Mouse (Mus musculus): ENCODE data around the gene Cacnb4.

Cacnb4 gene

DNA sequence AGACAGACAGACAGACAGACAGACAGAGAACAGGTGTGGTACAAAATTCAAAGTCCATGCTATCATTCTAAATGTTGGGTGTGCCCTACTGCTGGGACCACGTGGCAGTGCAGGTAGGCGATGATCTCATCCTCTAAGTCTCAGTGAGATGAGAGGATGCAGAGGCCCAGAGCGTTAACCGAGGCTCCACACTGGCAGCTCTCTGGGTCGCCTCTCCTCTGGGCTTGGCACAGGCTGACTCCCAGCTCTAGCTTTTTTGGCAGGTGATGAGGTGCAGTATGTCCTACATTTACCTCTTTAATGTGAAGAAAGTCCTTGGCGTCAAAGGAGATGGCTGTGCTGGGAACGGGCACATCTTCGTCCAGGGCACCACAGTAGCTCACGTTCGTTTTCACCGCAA lies 202.1 kb downstream of the Cacnb4 start:
- peak; percentile 15; the same call in 1 of the 2 replicates for ATAC-seq (ENCODE audit: low TSS enrichment)

DNA sequence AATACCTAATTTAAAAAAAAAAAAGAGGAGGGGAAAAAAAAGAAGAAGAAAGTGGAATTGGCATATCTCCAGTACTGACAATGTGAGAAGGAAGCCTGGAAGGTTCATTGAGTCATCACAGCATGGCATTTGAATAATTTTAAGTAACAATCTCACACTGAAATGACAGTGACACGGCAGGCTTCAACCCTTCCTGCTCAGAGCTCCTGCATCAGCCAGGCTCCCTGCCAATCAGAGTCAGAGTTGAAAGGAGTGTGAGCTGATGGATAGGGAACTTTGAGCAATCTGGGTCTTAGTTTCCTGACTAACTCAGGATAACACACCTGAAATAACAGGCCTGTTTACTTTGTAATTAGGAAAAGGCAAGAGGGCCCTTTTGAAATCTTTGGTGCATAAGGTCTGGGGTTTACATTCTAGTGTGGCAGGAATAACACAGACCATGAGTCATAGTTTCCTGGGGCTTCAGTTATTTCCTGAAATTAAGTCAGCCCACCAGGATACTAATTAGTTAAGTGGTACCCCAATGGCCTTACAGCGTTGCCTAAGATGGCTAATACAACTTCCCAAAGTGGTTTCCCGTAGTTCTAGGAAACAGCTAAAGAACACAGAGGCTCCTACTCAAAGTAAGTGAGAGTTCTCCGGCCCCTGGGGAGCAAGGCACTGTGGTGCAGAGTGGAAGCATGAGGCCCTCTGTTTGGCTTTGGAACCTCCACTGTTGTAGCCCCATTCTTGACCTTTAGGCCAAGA lies 204.9 kb downstream of the Cacnb4 start:
- no peak for ATAC-seq (ENCODE audit: low TSS enrichment)

DNA sequence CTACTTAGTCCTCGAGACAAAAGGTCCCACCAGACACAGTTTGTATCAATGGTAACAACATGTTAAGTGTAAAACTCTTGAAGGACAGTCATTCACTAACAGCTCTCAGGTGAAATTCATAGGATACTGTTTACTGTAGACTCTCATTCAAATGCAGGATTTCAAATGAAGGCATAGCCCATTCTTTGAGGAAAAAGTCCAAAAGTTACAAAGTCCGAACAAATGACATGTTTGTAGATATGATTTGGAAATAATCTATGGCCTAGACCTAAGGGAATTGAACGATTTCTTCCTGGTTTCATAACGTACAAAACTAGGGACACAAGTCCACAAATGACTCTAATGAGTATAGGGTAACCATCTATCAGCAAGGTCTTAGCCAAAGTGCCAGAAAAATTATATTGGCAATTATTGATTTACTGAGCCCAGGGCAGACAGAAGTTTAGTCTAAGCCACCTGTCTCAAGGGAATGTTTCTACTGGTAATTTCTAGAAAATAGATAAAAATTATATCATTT lies 206.5 kb downstream of the Cacnb4 start:
- ATAC-seq (ENCODE audit: low TSS enrichment), result no peak

DNA sequence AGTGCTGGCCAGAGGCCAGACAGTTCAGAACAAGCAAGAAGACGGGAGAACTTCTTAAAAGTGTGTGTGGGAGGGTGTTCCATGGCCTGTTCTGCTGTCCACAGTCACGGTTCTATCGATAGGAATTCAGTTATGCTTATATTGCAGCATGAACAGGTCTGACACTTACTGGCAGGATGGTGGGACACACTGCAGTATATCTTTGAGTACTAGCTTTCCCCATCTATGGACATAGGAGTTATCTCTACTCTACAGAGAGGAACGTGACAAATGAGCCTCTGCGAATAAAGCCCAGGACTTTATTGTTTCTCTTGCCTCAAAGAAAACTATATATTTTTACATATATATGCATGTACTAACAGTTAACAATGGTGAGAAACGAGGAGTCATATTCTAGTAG lies 209.0 kb downstream of the Cacnb4 start:
- no peak for ATAC-seq (ENCODE audit: low TSS enrichment)

DNA sequence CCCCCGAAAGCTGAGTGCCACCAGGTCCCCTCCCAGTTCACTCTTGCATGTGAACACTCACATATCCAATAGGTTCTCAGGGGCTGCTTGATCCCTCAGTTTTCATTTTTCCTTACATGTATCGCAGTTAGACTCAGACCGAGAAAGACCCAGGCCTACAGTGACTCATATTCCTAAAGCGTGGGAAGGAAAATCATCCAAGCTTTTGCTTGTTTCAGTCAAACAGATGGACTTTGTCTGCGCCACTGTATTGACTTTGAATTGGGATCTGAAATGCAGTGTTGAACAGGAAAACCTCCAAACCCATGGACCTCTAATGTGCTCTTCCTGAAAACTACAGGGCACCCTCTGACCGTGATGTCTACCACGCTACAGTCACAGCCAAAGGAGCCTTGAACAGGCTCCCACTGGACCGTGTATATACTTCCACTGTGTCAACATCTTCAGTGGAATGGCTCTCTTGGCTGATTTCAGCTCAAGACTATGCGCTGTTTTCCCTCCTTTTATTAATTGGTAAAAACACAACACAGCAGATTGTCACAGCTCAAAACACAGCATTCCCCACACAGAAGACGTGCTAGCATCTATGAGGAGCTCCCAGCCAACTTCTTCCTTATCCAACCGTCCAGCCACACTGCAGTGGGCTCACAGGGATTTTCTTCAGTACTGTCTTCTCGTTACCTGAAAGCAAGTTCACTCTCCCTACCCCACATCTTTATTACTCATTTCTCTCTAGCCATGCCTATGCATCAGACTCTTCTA lies 215.2 kb downstream of the Cacnb4 start:
- peak; percentile 76 for ATAC-seq (ENCODE audit: low TSS enrichment)

DNA sequence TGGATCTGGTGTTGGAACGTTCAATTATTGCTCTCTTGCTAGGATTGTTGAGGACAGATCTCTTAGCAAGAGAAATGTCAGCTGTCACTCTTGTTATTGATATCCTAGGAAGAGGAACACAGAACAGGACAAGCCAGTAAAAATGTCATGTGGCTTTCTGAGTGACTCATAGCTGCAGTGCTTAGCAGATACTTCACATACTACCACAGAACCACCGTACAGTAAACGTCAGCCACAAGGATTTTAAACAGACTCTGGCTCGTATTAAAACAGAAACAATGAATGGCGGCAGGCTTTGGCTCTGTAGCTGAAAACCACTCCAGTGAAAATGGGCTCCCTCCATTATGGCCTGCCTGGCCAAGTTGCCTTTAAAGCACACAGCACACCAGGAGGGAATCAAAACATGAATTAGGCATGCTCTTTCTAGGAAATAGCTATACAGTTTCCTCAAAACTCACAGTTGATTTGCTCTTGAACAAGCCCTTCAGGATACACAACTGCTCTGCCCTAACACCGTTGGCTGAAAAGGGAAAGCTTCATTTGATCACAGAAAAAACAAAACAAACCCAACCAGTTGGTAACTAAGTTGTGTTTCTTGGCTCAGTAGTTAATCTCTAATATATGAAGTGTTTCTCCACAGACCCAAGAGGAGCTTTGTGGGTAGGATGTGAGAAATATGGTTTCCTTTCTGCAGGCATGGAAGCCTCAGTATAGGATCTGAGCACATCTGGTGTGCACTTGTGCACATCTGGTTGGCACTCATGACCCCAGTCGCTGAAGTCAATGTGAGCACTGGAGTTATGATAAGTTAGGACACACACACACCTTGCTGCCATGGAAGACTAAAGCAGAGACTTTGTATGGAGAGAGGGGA lies 220.8 kb downstream of the Cacnb4 start:
- no peak for ATAC-seq (ENCODE audit: low TSS enrichment)

DNA sequence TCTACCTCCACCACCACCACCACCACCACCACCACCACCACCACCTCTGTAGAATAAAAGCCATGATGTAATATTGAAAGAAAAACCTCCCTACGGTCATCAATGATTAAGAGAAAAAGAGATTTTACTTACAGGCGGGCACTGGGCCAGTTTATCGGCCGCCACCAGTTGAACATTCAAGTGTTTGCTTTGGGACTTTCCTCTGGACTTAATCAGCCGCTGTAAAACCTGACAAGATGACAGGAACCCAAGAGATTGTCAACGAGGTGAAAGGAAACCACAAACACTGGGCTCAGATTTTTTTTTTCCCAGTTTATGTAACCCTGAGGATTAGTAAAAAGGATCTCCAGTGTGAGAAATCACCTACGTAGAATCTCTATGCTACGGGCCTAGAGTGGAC lies 226.8 kb downstream of the Cacnb4 start:
- no peak for ATAC-seq (ENCODE audit: low TSS enrichment)

DNA sequence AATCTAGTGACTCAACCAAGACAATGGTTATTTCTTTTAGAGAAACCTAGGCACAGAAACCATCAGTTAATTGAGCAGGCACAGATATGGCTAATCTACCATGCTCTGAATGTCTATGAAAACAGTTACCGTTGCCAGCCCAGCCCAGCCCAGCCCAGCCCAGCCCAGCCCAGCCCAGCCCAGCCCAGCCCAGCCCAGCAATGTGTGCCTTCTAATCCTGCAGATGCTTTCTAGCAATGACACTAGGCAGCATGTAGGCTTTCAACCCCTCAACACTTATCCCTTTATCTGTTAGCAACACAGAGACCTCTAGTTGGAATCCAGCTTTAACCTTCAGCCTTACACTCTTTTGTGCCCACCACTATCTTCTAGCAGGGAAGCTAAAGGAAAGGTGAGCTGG lies 227.7 kb downstream of the Cacnb4 start:
- ATAC-seq (ENCODE audit: low TSS enrichment), result no peak

DNA sequence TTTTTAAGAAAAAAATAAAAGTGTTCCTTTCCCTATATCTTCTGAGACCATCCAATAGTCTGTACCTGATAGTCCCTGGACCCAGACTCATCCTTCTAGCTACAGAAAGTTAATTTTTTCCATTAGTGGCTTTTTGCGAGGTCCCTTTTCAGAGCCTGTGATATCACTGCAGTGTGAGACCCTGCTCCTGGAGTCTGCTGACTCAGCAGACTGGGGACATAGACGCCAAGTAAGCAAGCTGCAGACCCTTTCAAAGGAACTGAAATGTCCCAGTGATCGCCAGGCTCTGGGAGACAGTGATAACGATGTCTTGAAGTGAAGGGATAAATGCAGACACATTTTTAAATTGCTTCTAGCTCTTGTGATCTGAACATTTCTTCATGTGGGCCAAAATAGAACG lies 230.0 kb downstream of the Cacnb4 start:
- no peak for ATAC-seq (ENCODE audit: low TSS enrichment)

DNA sequence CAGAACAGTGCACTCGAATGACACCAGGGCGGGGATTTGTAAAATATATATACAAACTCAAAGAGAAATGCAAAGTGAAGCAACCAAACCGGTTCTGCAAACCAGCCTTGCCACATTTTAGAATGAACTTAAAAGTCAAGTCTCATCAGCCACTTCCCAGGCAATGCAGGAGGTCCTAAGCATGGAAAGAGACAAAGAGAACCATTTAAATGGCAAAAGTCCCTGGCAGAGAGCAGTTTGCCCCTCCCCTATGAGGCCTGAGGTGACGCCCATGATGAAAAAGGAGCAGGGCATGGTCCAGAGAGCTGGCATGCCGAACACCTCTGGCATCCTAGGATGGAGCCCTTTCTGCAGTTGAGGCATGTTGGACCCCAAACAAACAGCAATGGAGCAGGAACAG lies 234.5 kb downstream of the Cacnb4 start:
- ATAC-seq (ENCODE audit: low TSS enrichment), result no peak

DNA sequence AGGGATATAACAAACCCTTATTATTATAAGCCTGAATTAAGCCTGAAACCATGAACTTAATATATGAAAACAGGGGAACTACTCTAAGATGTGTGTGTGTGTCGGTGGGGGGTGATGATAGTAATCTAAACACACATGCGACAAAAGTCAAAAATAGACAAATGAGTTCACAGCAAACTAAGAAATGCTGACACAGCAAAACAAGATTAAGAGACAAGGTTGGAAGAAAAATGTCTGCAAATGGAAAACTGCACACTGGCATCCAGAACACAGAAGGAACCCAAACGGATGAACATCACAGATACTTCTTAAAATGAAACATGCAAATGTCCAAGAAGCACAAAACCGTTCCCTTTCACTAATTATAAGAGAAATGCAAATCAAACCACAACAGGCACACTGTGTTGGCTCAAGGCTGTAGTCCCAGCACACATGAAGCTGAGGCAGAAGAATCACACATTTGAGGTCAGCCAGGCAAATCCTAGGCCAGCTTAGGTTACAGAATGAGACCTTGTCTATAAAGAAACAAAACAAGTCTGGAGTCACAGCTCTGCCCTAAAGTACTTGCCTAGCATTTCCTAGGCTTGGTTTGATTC lies 236.1 kb downstream of the Cacnb4 start:
- ATAC-seq (ENCODE audit: low TSS enrichment), result no peak

DNA sequence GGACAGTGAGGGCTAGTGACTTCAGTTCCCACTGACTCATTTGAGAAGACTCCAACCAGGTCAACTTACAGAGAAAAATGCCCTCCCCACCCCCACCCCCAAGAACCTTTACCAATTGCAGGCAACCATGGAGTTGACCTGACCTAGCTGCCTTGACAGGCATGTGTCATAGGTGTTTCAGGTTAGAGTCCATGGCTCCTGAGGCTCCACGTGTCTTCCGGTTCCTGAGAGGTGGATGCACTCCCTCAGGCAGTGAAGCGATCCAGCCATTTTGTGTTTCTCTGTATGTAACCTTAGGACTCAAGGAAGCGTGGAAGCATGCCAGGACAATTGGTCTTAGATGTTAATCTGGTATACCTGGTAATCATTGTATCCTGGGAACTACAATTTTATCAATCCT lies 238.2 kb downstream of the Cacnb4 start:
- ATAC-seq (ENCODE audit: low TSS enrichment), result no peak

DNA sequence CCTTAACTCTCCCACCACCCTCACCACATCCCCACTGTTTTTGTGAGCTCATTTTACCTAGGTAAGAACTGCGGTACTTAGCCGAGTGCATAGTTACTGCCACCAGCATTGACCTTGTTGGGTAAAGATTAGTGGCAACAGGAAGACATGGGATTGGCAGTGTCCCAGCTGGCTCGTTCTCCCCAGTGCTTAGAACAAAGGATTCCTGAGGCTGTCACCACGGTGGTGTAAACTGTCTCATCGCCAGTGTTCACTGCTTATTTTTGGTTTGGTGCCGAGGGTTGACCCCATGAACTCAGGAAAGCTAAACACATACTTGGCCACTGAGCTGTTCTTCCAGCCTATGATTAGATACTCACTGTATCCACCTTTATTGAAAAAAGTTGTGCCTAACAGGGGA lies 238.6 kb downstream of the Cacnb4 start:
- ATAC-seq (ENCODE audit: low TSS enrichment), result no peak

DNA sequence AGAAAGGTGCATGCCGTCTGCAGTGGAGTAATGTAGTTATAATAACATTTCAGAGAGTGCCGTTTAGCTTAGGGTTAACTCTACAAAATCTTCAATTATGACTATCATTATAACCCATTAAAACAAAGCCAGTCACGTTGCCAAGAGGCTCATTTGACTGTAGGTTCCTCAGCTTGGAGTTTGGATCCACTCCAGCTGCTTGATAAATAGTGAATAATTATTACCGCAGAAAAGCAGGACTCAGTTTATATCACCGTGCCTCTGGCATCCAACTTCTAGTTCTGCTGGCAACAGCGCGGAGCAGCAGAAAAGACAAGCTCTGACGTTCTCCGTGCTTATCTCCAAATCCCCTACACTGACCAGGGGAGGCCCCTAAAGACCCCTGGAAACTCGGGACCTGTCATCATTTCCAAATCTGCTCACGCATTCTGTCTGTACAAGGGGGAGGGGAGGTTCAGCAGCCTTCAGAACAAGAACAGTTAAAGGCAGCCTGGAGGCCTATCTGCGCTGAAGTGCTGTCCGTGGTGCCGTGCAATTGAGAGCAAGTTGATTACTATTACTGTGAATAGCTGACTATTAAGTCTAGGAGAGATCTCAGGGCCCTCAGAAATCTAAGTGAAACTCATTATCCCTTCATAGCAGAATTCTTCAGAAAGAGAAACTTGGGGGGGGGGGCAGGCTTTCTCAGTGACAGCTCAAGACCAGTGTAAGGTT lies 240.6 kb downstream of the Cacnb4 start:
- ATAC-seq (ENCODE audit: low TSS enrichment), result no peak

DNA sequence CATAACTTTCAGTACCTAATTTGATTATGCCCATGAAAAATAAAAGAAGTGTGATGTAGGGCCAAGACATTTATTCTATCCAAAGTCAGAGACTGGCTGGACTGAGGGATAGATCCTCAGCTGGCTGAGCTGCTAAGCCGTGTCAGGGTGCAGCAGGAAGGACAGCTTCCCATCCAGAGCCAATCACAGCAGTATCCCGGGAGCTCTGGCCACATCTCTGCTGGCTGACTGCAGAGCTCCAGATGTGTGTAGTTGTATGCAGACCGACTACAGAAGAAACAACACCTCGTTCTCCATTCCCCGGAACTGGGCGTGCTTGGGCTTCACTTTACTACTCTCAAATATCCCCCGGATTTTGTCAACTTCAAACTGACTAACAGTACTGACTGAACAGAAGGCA lies 243.3 kb downstream of the Cacnb4 start:
- ATAC-seq (ENCODE audit: low TSS enrichment), result no peak

DNA sequence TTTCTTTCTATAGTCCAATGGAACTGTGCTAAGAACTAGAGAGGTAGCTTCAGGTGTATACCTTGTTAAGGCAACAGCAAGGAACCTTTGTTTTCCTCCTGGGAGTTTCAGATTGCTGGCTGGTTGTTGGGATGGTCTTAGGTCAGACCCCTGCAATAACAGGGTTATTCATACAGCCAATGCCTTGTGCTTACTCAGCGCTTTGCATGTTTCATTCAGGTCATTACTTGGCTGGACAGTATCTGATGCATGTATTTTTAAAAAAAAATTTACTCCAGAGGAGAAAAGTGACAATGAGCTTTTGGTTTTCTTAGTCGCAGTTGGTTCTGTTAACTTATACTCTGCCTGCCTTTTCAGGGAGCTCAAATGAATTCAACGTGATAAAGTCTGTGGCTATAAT lies 249.2 kb downstream of the Cacnb4 start:
- no peak for ATAC-seq (ENCODE audit: low TSS enrichment)

DNA sequence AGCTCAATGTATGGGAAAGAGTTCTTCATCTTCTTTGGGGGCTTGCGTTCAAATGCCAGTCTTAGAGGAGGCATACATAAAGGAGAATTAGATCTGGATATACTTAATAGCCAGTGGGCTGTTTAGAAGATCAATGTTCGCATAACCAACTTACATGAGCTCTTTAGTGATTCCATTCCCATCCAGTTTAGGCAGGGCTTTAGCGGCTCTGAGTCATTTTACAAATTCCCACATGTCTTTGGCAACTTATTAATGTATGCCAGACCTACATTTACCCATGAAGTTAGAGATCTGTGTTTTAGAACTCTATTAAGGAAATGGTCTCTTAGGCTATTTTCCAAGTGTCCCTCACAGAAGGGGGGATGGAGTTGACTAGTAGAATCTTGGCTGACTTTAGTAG lies 250.6 kb downstream of the Cacnb4 start:
- no peak for ATAC-seq (ENCODE audit: low TSS enrichment)

DNA sequence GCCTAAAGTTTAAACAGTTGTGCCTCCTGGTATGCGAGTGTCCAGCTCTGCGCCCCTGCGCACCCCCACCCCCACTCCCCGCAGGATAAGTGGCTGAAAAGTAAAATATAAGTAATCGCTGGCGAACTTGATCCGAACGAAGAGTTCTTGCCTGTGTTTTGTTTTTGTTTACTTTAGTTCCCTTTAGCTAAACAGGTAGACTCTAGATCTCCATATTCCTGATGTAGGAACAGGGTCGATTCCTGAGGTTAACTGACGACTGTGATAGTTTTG lies 251.2 kb downstream of the Cacnb4 start:
- 0 out of 2 replicates have a peak, but pooled peaks have one; percentile 3 for ATAC-seq (ENCODE audit: low TSS enrichment)

DNA sequence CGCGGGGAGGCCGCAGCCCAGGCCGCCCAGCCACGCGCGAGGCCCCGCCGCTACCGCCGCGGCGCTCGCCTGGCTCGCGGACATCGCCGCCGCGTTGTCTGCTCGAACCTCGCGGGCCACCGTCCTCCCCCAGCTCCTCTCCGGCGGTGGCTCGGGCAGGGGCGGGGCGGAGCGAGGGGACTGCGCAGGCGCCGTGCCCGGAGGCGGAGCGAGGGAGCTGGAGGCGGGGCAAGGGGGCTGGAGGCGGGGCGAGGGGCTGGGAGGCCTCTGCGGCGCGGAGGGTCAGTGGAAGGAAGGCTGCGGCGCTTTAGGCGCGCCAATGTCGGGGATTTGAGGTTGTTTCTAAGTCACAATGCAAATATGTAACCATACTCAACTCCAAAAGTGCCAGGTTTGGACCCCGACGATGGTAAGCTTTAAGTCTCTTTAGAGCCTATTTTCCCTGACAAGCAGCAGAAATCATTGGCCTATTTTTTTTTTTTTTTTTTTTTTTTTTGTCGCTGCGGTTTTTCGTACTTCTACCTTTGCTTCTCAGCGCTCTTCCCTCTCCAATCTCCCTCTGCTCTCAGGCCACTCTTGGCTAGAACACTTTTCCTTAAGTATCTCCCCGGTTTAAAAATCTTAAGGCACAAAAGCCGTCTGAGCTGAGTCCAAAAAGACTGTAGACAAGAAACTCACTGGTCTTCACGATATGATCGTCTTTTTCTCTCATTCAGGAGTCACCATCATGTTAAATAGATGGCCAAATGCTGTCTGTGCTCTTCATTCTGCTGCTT lies 251.7 kb downstream of the Cacnb4 start, which contains the start of gene Arl5a:
TSS of gene Arl5a (minus strand) at position 155 of the 776 bp plus-strand sequence.
- peak; percentile 85 for ATAC-seq (ENCODE audit: low TSS enrichment)

DNA sequence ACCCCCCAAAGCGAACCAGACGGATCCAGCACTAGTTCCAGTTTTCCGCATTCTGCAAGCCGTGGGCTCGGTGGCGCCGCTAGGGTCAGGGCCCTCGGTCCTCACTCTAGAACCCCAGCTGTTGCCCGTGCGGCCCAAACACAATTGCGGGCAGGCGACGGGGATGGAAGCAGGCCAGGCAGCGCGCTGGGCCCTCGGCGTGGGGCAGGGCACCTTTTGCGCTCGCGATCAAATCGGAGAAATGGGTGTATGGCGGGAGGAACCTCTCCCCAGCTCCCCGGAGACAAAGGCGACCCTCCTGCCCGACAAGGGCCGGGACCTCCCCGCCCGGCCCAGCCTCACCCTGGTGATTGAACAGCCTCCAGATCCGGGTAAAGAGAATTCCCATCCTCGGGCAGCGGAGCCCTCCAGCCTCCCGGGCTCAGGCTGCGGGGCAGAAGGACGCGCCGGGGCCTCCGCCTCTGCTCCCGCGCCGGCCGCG lies 252.3 kb downstream of the Cacnb4 start:
- ATAC-seq (ENCODE audit: low TSS enrichment), result peak; percentile 44

Measured in frontal cortex, adult (tissue).